ENCODE assay signal across 28 mouse cellular contexts in genomic region chrX:112886539-112886938, GRCm38 (mm10).
DNase-seq lines count a peak whose midpoint lies in the region; ATAC-seq and TF ChIP-seq lines count a peak whose summit lies in the region.
"Had no signal": no experiment of that assay in that cellular context is flagged by ENCODE, and none has a peak within 500 bp of the region (broad histone marks: within the 10 kb centered on the region; RNA-seq: fewer than 3 reads in every experiment).

No protein-coding gene starts in this region.

- no peaks in the 10 kb centered on the region for H3K9me3 ChIP-seq in intestine, postnatal 0 days (ENCODE audit: control insufficient read depth)
- H3K9me3 ChIP-seq: embryonic facial prominence, embryonic 13.5 days; embryonic facial prominence, embryonic 15.5 days; forebrain, embryonic 10.5 days; forebrain, embryonic 12.5 days; G1E had no signal

- H3K9ac ChIP-seq in liver, adult 2 months (ENCODE audit: low read depth, low read length): no peak overlapping the region
- H3K9ac ChIP-seq in intestine, postnatal 0 days (ENCODE audit: low read depth, low read length): no peak overlapping the region
- H3K9ac ChIP-seq: embryonic facial prominence, embryonic 13.5 days; embryonic facial prominence, embryonic 15.5 days; forebrain, embryonic 12.5 days had no signal

- no peak overlapping the region for H3K4me2 ChIP-seq in intestine, postnatal 0 days (replicated peaks; ENCODE audit: low read depth)
- H3K4me2 ChIP-seq: embryonic facial prominence, embryonic 13.5 days; embryonic facial prominence, embryonic 15.5 days; forebrain, embryonic 12.5 days had no signal

- no peaks in the 10 kb centered on the region for H3K4me1 ChIP-seq in kidney, adult 2 months (ENCODE audit: control insufficient read depth, insufficient read depth, low read length)
- peaks cover 5% of the 10 kb centered on the region; the same call in 1 of the 2 replicates for H3K4me1 ChIP-seq in liver, adult 2 months (ENCODE audit: control insufficient read depth, insufficient read depth, low read length)
- H3K4me1 ChIP-seq in intestine, postnatal 0 days (replicated peaks; ENCODE audit: control insufficient read depth, insufficient read depth, low read length): no peaks in the 10 kb centered on the region
- H3K4me1 ChIP-seq: embryonic facial prominence, embryonic 13.5 days; embryonic facial prominence, embryonic 15.5 days; forebrain, embryonic 10.5 days; forebrain, embryonic 12.5 days had no signal

- no peaks in the 10 kb centered on the region for H3K79me2 ChIP-seq in liver, adult 2 months (ENCODE audit: control insufficient read depth, insufficient read depth, low read length)

- TF ChIP-seq POLR2A in kidney, adult 2 months (IDR thresholded peaks at IDR 0.05; ENCODE audit: low read depth, low read length): no peak
- TF ChIP-seq POLR2A in liver, adult 2 months (IDR thresholded peaks at IDR 0.05; ENCODE audit: extremely low read depth, insufficient read depth, low read length): no peak

- H3K27me3 ChIP-seq in kidney, adult 2 months (replicated peaks; ENCODE audit: control insufficient read depth, insufficient read depth, low read length): no peaks in the 10 kb centered on the region
- H3K27me3 ChIP-seq in liver, adult 2 months (ENCODE audit: control insufficient read depth, insufficient read depth, low read length): no peaks in the 10 kb centered on the region
- no peaks in the 10 kb centered on the region for H3K27me3 ChIP-seq in intestine, postnatal 0 days (replicated peaks; ENCODE audit: control insufficient read depth, insufficient read depth, low read length)
- H3K27me3 ChIP-seq: CH12.LX; embryonic facial prominence, embryonic 13.5 days; embryonic facial prominence, embryonic 15.5 days; forebrain, embryonic 12.5 days had no signal

- no peak overlapping the region for H3K27ac ChIP-seq in kidney, adult 2 months (ENCODE audit: insufficient read depth, low read depth, low read length)
- H3K27ac ChIP-seq in liver, adult 2 months (replicated peaks; ENCODE audit: insufficient read depth, low read depth, low read length): peak overlapping the region; percentile 60; the same call in 1 of the 2 replicates
- no peak overlapping the region for H3K27ac ChIP-seq in intestine, postnatal 0 days (ENCODE audit: low read depth, low read length)
- H3K27ac ChIP-seq: embryonic facial prominence, embryonic 13.5 days; embryonic facial prominence, embryonic 15.5 days; forebrain, embryonic 10.5 days; forebrain, embryonic 12.5 days had no signal

- ATAC-seq in intestine, postnatal 0 days: peak; percentile 90
- ATAC-seq: activated CD4-positive, CD25-positive, alpha-beta regulatory T cell, adult 4 months; CD4-positive, CD25-positive, alpha-beta regulatory T cell, adult 4 months; forebrain, embryonic 14.5 days; forebrain, embryonic 16.5 days; Patski had no signal

- H3K4me3 ChIP-seq in kidney, adult 2 months (ENCODE audit: insufficient read depth, low read depth, low read length): no peak overlapping the region
- no peak overlapping the region for H3K4me3 ChIP-seq in liver, adult 2 months (ENCODE audit: insufficient read depth, low read depth, low read length)
- H3K4me3 ChIP-seq in intestine, postnatal 0 days (ENCODE audit: low read depth, low read length): no peak overlapping the region
- H3K4me3 ChIP-seq: embryonic facial prominence, embryonic 13.5 days; embryonic facial prominence, embryonic 15.5 days; erythroblast, embryonic 14.5 days; forebrain, embryonic 10.5 days; forebrain, embryonic 12.5 days had no signal

- peak; percentile 15 for DNase-seq in kidney, adult 2 months
- no peak for DNase-seq in kidney, adult 18-20 months
- peak; percentile 83 for DNase-seq in liver, adult 2 months (ENCODE audit: extremely low read depth, low read depth, low spot score)
- no peak for DNase-seq in liver
- no peak for DNase-seq in adrenal gland, postnatal 14 days
- DNase-seq in cerebellum, postnatal 25 days: no peak
- DNase-seq: adrenal gland, adult 8-10 months; adrenal gland, postnatal 25 days; B cell, adult 2 months; cerebellum, adult 11-12 months; cerebellum, adult 2 months; cerebellum, adult 9-10 months; cerebellum, postnatal 10 days; cerebellum, postnatal 36 days; embryo, embryonic 11 days had no signal

- no peak for TF ChIP-seq CTCF in kidney, adult 2 months (conservative IDR thresholded peaks at IDR 0.05; ENCODE audit: insufficient read depth, insufficient read length, low read depth, low read length)
- no peak for TF ChIP-seq CTCF in liver, adult 2 months (IDR thresholded peaks at IDR 0.05; ENCODE audit: low read depth, low read length)
- no peak for TF ChIP-seq CTCF in intestine, postnatal 0 days (IDR thresholded peaks at IDR 0.05; ENCODE audit: low read depth)

- H3K36me3 ChIP-seq in kidney, adult 2 months (ENCODE audit: control insufficient read depth, insufficient read depth, low read length): no peaks in the 10 kb centered on the region
- no peaks in the 10 kb centered on the region for H3K36me3 ChIP-seq in liver, adult 2 months (ENCODE audit: control insufficient read depth, insufficient read depth, low read length)
- H3K36me3 ChIP-seq in intestine, postnatal 0 days (ENCODE audit: control insufficient read depth, insufficient read depth): no peaks in the 10 kb centered on the region
- H3K36me3 ChIP-seq: embryonic facial prominence, embryonic 13.5 days; embryonic facial prominence, embryonic 15.5 days; forebrain, embryonic 10.5 days; forebrain, embryonic 12.5 days; G1E had no signal

- 74% methylated on average over 2 of the region's 2 CpGs for WGBS in kidney, adult 2 months
- whole genome bisulfite sequencing in liver, adult 2 months: 24% methylated on average over 2 of the region's 2 CpGs
- 47% methylated on average over 2 of the region's 2 CpGs for WGBS in intestine, postnatal 0 days

Comparison
In these comparisons a context has a peak if more than half of its experiments do, and no peak if none do; other contexts are left out.
1. DNase-seq: peak in kidney, adult 2 months (single experiment) and liver, adult 2 months (single experiment); none in kidney, adult 18-20 months (single experiment), liver (single experiment), adrenal gland, postnatal 14 days (single experiment) and cerebellum, postnatal 25 days (0 of 2).